Mouse (Mus musculus): Measurements from ENCODE around the gene 1700067P10Rik. TPM values are rescaled to one million over a fixed set of nuclear protein-coding genes. Genes with fewer than 3 reads are reported as not detected.

1700067P10Rik gene
- polyA plus RNA-seq, 1 experiment from 2014 or later: not detected

DNA sequence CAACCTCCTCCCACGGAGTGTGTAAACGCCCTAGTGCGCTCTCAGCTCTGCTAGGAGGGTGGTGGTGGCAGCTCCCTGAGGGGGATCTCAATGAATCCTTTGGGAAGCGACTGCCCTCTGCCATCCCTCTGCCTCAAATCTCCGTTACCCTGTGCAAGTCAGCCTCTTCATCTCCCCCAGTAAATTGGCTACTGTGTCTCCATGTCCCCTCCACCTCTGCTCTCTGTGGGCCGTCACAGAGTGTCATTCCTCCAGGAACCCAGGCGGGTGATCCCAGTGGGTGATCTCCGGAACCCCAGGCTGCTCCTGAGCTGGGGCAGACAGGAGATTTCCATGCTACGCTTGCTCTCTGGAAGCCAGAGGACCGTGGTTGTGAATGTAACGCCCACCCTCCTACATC is 10.2 kb downstream of the 1700067P10Rik start:
- Histone ChIP-seq H3K4me2 (replicated peaks; ENCODE audit: low read depth, low read length) (no peak overlapping the region), H3K27me3 (ENCODE audit: control insufficient read depth, insufficient read depth, low read length) (peaks cover 43% of the 10 kb centered on the region), H3K4me3 (ENCODE audit: low read depth, low read length) (no peak overlapping the region), H3K36me3 (ENCODE audit: control insufficient read depth, insufficient read depth, low read length) (no peaks in the 10 kb centered on the region), H3K27ac (ENCODE audit: low read depth, low read length) (no peak overlapping the region), H3K9me3 (ENCODE audit: control insufficient read depth, low read length) (no peaks in the 10 kb centered on the region), H3K9ac (ENCODE audit: low read depth, low read length) (no peak overlapping the region), H3K4me1 (replicated peaks; ENCODE audit: control insufficient read depth, insufficient read depth, low read length) (peaks cover 18% of the 10 kb centered on the region)
- 6% methylated on average over 11 of the region's 11 CpGs for WGBS
- DNase-seq (ENCODE audit: low spot score) (no peak), ATAC-seq (ENCODE audit: low FRiP score) (no peak)

DNA sequence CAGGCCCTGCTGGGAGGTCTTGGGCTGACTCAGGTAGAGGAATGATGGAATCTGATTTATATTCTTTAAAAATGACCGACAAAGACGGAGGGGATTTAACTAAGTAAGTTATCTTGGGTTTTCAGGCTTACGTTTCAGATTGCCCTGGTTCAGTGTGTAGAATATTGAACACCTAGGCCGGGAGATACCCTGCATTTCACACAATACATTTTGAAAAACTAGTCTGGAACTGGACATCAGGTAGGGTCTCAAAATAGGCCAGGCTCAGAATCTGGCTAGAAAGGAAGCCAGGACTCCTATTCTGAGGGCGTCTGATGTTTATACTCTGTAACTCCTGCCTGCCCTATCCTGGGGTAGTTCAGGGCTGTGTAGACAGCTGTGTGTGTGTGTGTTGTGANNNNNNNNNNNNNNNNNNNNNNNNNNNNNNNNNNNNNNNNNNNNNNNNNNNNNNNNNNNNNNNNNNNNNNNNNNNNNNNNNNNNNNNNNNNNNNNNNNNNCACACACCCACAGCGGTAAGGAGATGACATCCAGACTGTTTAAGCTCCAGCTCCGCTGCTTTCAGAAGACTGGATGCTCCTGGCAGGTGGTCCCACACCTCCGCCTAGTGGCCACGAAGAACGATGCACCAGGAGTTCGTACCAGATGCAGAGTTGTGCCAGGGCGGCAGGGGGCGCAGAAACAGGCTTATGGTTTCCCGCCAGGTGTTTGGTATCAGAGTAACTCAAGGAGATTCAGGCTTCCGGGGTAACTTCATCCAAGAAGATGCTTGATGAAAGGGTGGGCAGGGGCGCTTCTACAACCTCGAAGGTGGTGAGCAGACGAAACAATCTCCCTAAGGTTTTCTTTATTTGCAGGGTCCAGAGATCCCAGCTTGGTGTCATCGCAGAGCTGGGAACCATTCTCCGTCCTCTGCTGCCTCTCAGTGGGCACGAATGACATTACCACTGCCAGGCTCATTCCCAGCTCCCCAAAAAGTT is 11.6 kb downstream of the 1700067P10Rik start:
- WGBS: 13% methylated on average over 20 of the region's 21 CpGs
- DNase-seq (ENCODE audit: low spot score) (peak; percentile 95), ATAC-seq (ENCODE audit: low FRiP score) (peak; percentile 65)
- H3K4me2 ChIP-seq (replicated peaks; ENCODE audit: low read depth, low read length): peak overlapping the region; percentile 30
- H3K9ac ChIP-seq (ENCODE audit: low read depth, low read length): no peak overlapping the region
- H3K27me3 ChIP-seq (ENCODE audit: control insufficient read depth, insufficient read depth, low read length): peaks cover 31% of the 10 kb centered on the region
- peaks cover 15% of the 10 kb centered on the region for H3K4me1 ChIP-seq (replicated peaks; ENCODE audit: control insufficient read depth, insufficient read depth, low read length)
- no peak overlapping the region for H3K27ac ChIP-seq (ENCODE audit: low read depth, low read length)
- H3K9me3 ChIP-seq (ENCODE audit: control insufficient read depth, low read length): no peaks in the 10 kb centered on the region
- no peaks in the 10 kb centered on the region for H3K36me3 ChIP-seq (ENCODE audit: control insufficient read depth, insufficient read depth, low read length)
- H3K4me3 ChIP-seq (ENCODE audit: low read depth, low read length): no peak overlapping the region

DNA sequence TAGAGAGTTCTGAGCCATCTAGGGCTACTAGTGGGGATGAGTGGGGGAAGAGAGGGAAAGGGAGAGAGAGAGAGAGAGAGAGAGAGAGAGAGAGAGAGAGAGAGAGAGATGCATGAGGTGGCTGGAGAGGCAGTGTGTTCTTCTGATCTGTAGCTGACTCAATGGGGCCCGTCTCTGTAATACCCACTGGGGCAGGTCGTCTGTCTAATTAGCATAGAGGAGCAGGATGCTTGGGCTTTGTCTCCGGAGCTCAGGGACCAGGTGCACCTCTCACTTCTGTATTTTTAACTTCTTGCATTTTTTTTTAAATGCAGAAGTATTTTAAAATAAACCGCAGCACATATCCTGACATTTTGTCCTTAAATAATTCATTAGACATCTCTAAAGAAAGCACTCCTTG is 18.2 kb downstream of the 1700067P10Rik start:
- Histone ChIP-seq H3K4me2 (replicated peaks; ENCODE audit: low read depth, low read length) (no peak overlapping the region), H3K27ac (ENCODE audit: low read depth, low read length) (no peak overlapping the region), H3K9ac (ENCODE audit: low read depth, low read length) (no peak overlapping the region), H3K4me3 (ENCODE audit: low read depth, low read length) (no peak overlapping the region), H3K27me3 (ENCODE audit: control insufficient read depth, insufficient read depth, low read length) (no peaks in the 10 kb centered on the region), H3K4me1 (replicated peaks; ENCODE audit: control insufficient read depth, insufficient read depth, low read length) (no peaks in the 10 kb centered on the region), H3K36me3 (ENCODE audit: control insufficient read depth, insufficient read depth, low read length) (no peaks in the 10 kb centered on the region), H3K9me3 (ENCODE audit: control insufficient read depth, low read length) (no peaks in the 10 kb centered on the region)
- 50% methylated on average over 4 of the region's 4 CpGs for WGBS
- DNase-seq (ENCODE audit: low spot score) (no peak), ATAC-seq (ENCODE audit: low FRiP score) (no peak)

DNA sequence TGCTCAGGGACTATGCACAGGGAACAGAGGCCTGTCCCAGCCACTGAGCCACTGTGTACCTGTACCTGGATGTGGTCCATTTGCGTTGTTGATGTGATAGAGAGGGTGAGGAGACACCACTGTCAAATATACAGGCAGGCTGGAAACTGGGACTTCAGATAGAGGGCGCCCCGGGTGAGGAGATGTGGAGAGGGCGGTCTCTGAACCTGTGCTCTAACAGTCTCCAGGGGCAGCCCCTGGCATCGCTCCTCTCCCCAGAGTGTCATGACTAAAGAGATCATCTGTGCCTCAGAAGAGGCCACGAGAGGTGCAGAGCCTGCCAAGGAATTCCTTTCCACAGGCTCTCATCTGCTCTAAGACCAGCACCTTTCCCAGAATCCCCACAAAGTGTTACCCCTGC is 18.7 kb downstream of the 1700067P10Rik start:
- Histone ChIP-seq H3K4me1 (replicated peaks; ENCODE audit: control insufficient read depth, insufficient read depth, low read length) (no peaks in the 10 kb centered on the region), H3K27me3 (ENCODE audit: control insufficient read depth, insufficient read depth, low read length) (no peaks in the 10 kb centered on the region), H3K27ac (ENCODE audit: low read depth, low read length) (no peak overlapping the region), H3K4me2 (replicated peaks; ENCODE audit: low read depth, low read length) (no peak overlapping the region), H3K36me3 (ENCODE audit: control insufficient read depth, insufficient read depth, low read length) (no peaks in the 10 kb centered on the region), H3K9ac (ENCODE audit: low read depth, low read length) (no peak overlapping the region), H3K4me3 (ENCODE audit: low read depth, low read length) (no peak overlapping the region), H3K9me3 (ENCODE audit: control insufficient read depth, low read length) (no peaks in the 10 kb centered on the region)
- no peak for ATAC-seq (ENCODE audit: low FRiP score)
- WGBS: 59% methylated on average over 6 of the region's 6 CpGs
- DNase-seq (ENCODE audit: low spot score): no peak

DNA sequence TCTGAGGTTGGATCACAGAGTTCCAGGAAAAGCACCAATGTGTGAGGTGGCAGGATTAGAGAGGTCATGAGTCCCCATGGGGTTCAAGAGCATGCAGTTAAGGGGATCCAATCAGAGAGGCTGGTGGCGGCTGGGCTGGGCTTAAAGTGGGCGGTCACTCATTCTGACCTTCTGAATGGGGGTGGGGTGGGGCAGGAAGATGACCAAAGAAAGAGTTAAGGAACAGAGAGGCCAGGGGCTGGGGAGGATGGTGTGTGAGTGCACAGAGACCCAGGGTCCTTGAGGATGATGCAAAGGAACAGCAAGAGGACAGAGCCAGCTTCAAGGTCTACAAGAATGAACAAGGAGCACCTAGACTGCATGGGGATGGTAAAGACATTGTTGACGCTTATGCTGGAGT is 19.4 kb downstream of the 1700067P10Rik start:
- WGBS: 79% methylated on average over 3 of the region's 3 CpGs

DNA sequence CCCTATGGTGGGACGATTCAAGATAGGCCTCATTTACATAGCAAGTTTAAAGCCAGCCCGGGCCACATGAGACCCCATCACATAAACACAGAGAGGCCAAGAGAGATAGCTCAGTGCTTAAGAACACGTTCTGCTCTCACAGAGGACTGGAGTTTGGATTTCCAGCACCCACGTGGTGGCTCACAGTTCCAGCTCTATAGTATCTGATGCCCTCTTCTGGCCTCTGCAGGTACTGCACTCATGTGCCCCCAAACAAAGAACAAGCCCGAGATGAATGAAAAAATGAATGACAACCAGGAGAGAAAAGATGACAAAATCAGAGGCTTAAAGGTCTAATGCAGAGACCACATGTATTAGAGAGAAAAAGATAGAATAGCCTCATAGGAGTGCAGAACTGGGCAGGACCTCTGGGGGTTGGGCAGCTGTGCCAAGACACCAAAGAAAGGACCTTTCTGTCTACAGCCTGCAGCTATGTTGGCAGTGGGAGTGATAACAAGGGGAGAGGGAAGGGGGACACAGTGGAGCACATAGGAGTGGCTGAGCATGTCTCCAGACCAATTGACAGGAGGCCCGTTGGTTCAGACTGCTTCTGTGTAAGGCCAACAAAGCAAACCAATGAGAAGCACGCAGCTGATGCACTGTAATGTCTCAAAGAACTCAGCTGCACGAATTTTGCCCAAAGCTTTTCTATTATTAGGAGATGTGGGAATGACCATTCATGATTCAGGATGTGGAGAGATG is 21.6 kb downstream of the 1700067P10Rik start:
- H3K9ac ChIP-seq (ENCODE audit: low read depth, low read length): no peak overlapping the region
- no peak overlapping the region for H3K4me2 ChIP-seq (replicated peaks; ENCODE audit: low read depth, low read length)
- H3K4me3 ChIP-seq (ENCODE audit: low read depth, low read length): no peak overlapping the region
- ATAC-seq (ENCODE audit: low FRiP score): no peak
- H3K9me3 ChIP-seq (ENCODE audit: control insufficient read depth, low read length): no peaks in the 10 kb centered on the region
- DNase-seq (ENCODE audit: low spot score): peak; percentile 70
- H3K36me3 ChIP-seq (ENCODE audit: control insufficient read depth, insufficient read depth, low read length): no peaks in the 10 kb centered on the region
- H3K27me3 ChIP-seq (ENCODE audit: control insufficient read depth, insufficient read depth, low read length): no peaks in the 10 kb centered on the region
- no peak overlapping the region for H3K27ac ChIP-seq (ENCODE audit: low read depth, low read length)
- WGBS: 49% methylated on average over 8 of the region's 8 CpGs
- H3K4me1 ChIP-seq (replicated peaks; ENCODE audit: control insufficient read depth, insufficient read depth, low read length): no peaks in the 10 kb centered on the region

More for the DNA sequence above, 19.4 kb downstream of the 1700067P10Rik start:
- Histone ChIP-seq H3K36me3 (ENCODE audit: control insufficient read depth, insufficient read depth, low read length) (no peaks in the 10 kb centered on the region), H3K4me3 (ENCODE audit: low read depth, low read length) (no peak overlapping the region), H3K27me3 (ENCODE audit: control insufficient read depth, insufficient read depth, low read length) (no peaks in the 10 kb centered on the region), H3K27ac (ENCODE audit: low read depth, low read length) (no peak overlapping the region), H3K4me2 (replicated peaks; ENCODE audit: low read depth, low read length) (no peak overlapping the region), H3K4me1 (replicated peaks; ENCODE audit: control insufficient read depth, insufficient read depth, low read length) (no peaks in the 10 kb centered on the region), H3K9ac (ENCODE audit: low read depth, low read length) (no peak overlapping the region), H3K9me3 (ENCODE audit: control insufficient read depth, low read length) (no peaks in the 10 kb centered on the region)
- DNase-seq (ENCODE audit: low spot score) (no peak), ATAC-seq (ENCODE audit: low FRiP score) (no peak)

DNA sequence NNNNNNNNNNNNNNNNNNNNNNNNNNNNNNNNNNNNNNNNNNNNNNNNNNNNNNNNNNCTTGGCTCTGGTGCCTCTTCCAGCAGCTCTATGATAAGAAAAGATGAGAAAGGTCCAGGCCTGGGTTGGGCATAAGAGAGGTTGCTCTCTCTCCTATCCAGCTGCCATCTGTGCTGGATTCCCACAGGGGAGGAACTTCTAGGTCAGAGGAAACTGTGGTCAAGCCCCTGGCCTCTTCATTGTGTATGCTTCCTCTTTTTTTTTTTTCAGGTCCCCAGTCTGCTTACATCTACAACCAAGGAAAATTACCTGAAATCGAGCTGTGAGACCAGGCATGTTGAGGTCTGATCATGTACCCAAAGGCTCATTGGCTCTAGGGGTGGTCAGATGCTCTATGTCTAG is 29.5 kb downstream of the 1700067P10Rik start:
- DNase-seq (ENCODE audit: low spot score) (no peak), ATAC-seq (ENCODE audit: low FRiP score) (no peak)
- Histone ChIP-seq H3K4me3 (ENCODE audit: low read depth, low read length) (no peak overlapping the region), H3K9me3 (ENCODE audit: control insufficient read depth, low read length) (no peaks in the 10 kb centered on the region), H3K4me2 (replicated peaks; ENCODE audit: low read depth, low read length) (no peak overlapping the region), H3K9ac (ENCODE audit: low read depth, low read length) (no peak overlapping the region), H3K27me3 (ENCODE audit: control insufficient read depth, insufficient read depth, low read length) (no peaks in the 10 kb centered on the region), H3K36me3 (ENCODE audit: control insufficient read depth, insufficient read depth, low read length) (no peaks in the 10 kb centered on the region), H3K4me1 (replicated peaks; ENCODE audit: control insufficient read depth, insufficient read depth, low read length) (no peaks in the 10 kb centered on the region), H3K27ac (ENCODE audit: low read depth, low read length) (no peak overlapping the region)
- WGBS: 77% methylated on average over 1 of the region's 1 CpGs

DNA sequence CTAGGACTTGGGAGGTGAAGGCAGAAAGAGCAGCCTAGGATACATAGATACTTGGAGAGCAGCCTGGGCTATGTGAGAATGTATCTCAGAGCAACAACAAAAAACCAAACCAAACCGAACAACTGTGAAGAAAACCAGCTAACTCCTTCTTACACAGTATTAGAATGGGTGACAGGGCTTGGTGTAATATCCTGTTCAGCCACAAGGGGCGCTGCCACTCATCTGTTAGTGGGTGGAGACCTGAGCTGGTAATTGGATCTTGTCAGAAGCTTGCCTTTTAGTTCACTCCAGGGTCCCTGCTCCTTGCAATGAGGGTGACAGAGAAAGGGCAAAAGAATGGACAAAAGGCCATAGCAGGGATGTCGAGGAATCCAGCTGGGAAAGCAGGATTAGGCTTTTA is 30.5 kb downstream of the 1700067P10Rik start:
- Histone ChIP-seq H3K9me3 (ENCODE audit: control insufficient read depth, low read length) (no peaks in the 10 kb centered on the region), H3K4me3 (ENCODE audit: low read depth, low read length) (no peak overlapping the region), H3K27ac (ENCODE audit: low read depth, low read length) (no peak overlapping the region), H3K4me1 (replicated peaks; ENCODE audit: control insufficient read depth, insufficient read depth, low read length) (no peaks in the 10 kb centered on the region), H3K36me3 (ENCODE audit: control insufficient read depth, insufficient read depth, low read length) (no peaks in the 10 kb centered on the region), H3K9ac (ENCODE audit: low read depth, low read length) (no peak overlapping the region), H3K27me3 (ENCODE audit: control insufficient read depth, insufficient read depth, low read length) (no peaks in the 10 kb centered on the region), H3K4me2 (replicated peaks; ENCODE audit: low read depth, low read length) (no peak overlapping the region)
- WGBS: 23% methylated on average over 3 of the region's 3 CpGs
- DNase-seq (ENCODE audit: low spot score) (peak; percentile 90), ATAC-seq (ENCODE audit: low FRiP score) (0 out of 2 replicates have a peak, but pooled peaks have one; percentile 35)
